Mouse (Mus musculus) right cerebral cortex, postnatal 4 days (tissue): ENCODE measurements at regions not wholly inside any gene's neighbourhood (a gene's known extent, or its start where the extent isn't known, plus 50 kb on each side); places are given as distances from the start of the nearest gene placed in this dataset.
A peak's percentile ranks its signal among the peaks of the same experiment; 100 is the strongest.

Experiments
- DNase-seq: peaks from one replicate; pipeline ENCODE4 v3.0.0-alpha.2; 2022

DNA sequence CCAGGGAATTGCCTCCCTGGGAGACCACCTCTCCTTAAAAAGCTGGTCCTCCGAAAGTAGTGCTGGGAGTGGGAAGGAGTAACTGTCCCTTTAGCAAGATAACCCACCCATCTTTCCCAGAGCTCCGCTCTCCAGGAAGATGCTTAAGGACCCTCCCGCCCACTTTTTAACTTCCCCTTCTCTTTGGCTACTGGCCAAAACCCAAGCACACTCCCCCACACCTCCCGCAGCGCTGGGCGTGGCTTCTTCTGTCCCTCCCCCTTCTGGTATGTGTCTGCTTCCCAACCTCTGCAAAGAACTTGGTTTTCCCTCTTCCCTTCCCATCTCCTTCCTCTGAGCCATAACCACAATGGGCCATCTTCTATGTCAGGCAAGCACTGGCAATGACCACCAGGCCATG is 85.4 kb downstream of the Rpap3 start:
- DNase-seq: no peak

DNA sequence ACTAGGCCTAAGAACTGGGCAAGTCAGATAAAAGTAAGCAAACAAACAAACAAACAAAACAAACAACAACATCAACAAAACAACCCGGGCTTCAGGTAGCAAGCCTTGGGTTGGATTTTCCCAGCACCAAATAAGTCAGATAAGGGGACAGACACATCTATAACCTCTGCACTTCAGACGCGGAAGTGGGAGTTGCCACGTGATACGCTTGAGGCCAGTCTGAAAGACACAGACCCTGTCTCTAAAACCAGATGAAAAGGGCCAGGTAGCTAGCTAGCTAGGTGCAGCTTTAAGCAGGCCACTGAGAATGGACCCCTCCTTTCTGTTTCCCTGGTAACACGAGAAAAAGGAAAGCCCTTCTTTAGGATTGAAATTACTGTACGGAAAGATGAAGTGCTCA is 85.9 kb downstream of the Rpap3 start:
- DNase-seq: no peak

DNA sequence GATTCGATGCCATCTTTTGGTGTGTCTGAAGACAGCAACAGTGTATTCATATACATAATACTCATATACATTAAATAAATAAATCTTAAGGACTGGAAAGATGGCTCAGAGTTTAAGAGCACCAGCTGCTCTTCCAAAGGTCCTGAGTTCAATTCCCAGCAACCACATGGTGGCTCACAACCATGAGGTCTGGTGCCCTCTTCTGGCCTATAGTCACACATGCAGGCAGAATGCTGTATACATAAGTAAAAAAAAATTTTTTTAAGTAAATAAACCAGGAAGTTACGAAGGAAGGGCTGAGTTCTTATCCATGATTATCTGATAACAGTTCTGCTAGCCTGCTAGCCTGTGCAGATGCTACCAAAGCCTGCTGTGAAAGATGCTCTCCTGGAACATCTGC is 93.3 kb downstream of the Rpap3 start:
- no peak for DNase-seq

DNA sequence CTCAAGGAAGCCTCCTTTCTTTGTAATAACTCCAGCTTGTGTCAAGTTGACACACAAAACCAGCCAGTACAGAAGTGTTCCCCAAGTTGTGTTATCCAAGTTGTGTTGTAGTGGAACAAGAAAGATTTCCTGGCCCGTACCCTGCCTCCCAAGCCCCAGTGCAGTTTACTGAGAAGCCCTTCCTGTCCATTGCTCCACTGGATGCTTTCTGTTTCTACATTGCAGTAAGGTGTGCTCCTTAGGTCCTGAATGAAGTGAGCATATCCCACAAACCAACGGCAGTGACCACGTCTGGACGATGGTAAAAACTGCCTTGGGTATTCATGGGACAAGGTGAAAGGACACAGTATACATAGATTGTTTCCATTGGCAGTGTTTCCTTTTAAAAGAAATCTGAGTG is 94.9 kb downstream of the Rpap3 start:
- no peak for DNase-seq

- DNase-seq: no peak
These were observed 96.1 kb downstream of the Rpap3 start for GRCm38 (mm10) chr15:97609496-97609895.

- DNase-seq: no peak
These were observed 97.0 kb downstream of the Rpap3 start for GRCm38 (mm10) chr15:97608651-97609050.

DNA sequence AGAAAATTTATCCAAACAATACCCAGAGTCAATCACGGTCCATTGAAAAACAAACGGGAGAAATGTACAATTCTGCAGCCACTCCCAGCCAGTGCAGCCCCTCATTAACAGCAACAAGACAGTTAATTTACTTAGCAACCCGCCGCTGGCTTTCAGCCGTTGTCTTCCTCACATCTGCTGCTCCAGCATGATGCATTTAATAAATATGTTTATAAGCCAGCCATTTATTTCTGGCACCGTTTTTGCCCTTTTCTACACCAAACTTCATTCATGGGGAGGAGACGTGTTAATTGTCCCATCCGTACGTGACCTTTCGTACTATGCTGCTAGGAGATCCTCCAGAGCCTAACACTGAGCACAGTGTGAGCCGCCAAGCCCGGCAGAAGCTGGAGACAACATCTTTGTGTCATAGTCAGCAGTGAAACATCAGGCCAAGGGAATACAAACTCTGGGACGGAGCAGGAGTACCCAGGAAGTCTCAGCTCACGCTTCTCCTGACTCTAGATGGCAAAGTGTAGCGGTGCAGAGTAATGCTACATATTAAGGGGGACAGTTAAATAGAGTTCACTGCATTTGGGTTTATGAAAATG is 97.9 kb downstream of the Rpap3 start:
- DNase-seq: no peak

DNA sequence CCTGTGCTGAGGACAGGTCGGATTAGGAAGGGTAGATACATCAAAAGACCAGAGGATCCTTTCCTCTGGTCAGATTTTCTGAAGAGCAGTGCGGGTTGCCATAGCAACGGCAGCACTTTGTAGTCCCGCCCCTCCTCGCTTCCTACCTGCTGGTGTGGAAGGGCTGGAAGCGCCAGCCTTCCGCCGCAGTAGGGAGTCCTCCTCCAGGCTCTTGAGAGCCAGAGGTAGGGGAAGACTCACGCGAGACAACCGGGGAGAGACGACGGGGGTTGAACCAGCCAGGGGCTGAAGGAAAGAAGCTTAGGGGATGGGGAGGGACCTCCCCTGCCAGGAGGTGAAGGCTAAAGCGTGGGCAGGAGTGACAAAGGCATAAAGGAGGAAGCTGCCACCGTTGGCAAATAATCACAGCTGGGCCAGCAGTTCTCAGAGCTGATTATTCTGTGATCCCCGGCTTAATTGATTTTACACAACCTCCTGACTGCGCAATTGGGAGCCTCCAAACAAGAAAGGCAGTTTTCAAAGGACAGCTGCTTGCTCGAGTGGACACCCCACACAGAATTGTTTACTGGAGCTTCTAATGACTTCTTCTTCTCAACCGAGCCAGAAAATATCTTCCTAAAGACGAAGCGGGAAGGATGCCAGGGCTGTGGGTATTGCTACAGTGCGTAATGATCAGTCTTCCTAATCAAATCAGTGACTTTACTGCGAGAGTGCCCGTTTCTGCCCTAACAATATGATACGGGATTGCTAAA is 98.8 kb downstream of the Rpap3 start:
- peak; percentile 69 for DNase-seq

DNA sequence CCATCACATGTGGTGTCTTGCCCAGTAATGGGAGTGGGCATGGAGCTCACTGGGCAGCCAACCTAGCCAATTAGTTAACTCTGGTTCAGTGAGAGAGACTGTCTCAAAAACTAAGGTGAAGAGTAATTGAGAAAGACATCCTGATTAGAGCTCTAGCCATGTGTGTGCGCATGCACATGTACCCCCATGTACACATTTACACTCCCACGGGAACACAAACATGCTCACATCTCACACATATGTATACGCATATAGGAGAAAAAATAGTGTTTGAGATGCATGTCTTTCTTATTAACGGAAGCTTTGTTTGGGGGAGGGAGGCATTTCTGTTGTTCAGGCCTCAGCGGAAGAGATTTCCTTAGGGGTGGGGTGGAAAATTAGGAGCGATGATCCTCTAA is 99.4 kb downstream of the Rpap3 start:
- no peak for DNase-seq

DNA sequence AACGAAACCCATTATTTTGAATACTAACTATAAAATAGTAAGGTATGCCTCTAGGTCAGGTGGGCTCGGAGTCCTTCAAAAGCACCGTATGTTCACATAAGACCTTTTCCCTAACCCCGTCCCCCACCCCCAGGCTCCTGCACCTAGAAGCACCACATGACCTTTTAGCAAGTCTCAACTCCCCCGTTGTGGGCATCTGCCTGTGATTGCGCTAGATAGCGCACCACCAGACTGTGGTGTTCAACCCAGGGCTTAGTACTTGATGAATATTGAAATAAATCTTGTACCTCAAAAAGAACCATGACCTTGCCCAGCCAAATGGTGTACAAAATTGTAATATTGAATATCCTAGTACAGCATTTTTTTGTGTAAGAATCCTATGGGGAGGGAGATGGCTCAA is 99.8 kb downstream of the Rpap3 start:
- DNase-seq: no peak

DNA sequence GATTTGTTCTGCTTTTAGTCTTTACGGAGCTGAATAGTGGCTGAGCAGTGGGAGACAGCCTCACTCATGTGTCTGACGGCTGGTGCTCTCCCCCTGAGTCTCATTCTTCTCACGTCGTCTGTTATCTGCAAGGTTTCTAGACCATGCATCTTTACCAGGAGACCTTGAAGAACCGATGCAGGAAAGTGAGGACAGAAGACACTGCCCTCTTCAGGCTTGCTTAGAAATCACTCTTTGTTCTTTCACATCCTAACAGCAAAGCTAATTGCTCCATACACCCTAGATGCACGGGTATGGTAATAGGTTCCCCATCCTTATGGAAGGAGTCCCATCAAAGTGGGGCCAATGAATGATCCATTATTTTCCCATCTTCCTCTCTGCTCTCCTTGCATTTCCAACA is 102.1 kb downstream of the Rpap3 start:
- DNase-seq: no peak

- DNase-seq: no peak
These were observed 107.4 kb downstream of the Rpap3 start for GRCm38 (mm10) chr15:97598270-97598669.

DNA sequence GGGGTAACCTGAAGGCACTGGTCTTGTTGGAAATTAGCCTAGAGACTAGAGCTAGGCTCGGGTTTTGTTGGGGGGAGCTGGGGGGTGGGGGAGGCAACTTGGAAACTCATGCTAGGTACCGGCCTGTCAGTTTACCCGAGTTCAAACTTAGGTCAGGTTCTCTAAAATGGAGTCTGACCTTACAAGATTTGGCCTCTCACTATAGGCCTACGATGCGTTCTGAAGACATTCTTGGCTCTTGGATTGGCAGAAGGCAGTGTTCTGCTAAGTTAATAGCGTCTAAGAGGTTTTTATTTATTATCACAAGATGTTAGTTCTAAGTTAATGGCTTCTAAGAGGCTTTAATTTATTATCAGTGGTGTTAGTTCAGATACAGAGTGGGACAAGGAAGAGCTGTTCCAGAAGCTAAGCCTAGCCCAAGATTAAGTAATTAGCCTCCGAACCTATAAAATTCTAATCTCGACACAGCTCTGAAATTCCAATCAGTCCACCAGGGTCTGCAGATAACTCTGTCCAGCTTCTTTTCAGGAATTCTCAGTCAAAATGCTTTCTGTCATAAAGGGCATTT is 109.0 kb downstream of the Rpap3 start:
- DNase-seq: no peak

DNA sequence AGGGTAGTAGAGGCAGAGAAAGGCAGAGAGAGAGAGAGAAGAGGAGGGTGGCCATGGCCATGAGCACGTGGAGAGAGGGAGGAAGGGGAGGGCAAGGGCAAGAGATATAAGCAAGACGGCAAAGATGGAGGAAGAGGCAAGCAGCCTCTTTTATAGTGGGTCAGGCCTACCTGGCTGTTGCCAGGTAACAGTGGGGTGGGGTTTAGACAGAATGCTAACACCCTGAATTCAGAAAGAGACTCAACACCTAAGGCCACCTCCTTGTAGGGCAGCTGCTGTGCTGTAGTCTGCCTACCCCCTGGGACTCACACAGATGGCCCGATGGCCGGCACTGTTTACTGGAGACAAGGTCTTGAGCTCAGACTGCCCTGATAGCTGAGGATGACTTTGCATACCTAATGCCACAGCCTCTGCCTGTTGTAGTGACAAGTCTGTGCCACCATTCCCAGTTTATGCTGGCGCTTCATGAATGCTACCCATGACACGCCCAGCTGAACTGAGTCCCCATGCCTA is 110.3 kb downstream of the Rpap3 start:
- DNase-seq: no peak

DNA sequence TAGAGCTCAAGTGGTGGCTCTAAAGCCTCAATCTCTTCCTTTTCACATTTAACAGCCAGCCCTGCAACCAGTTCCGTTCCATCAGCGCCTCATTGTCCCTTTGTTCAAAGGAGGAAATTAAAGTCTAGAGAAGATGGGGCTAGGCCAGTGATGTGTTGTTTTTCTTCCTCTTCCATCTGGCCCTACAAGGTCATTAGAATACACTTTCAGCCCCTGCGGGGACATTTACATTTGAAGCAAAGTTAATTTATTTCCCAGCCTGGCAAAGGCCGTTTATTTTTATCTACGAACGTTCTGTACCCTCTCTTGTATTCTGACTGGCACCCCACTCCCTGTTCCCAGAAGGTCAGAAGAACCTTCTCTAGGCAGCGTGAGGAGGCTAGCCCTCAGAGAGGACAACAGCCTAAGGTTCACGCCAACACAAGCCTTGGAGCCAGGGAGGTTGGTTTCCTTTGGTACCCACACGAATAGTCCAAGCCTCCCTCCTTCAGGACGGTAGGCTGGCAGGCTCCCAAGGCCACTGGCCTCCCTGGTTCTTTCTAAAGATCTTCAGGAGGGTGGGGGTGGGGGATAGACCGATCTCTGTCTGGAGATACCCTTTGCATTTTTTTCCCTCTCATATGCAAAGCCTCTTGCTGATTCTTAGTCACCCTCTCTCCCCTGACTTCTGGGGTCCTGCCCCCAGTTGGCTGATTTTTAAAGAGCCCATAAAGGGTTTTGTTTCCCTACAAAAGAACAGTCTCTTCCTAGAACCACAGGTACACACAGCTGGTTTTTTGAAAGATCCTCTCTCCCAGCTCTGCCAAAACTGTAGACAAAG is 111.6 kb downstream of the Rpap3 start:
- DNase-seq: no peak

- DNase-seq: no peak
These were observed 112.8 kb downstream of the Rpap3 start for GRCm38 (mm10) chr15:97592786-97593185.

DNA sequence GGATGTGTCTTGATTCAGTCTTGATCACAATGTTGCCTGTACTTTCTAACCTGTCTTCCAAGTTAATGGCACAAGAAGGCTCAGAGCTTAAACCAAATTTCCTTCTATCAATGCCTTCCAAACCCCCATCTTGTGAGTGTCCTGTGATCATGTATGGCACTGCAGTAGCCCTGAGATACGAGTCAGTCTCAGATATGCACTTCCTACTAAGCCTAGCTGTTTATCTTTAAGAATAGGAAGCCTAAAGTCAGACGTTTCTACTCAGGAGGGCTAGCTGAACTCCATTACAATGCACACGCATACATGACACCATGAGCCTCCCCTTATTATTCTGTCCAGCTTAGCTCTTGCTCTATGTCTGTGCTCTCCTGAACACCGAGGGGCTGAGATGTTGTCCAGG is 114.2 kb downstream of the Rpap3 start:
- no peak for DNase-seq

GRCm38 (mm10) chr15:97590732-97591292 is 114.8 kb downstream of the Rpap3 start:
- no peak for DNase-seq

DNA sequence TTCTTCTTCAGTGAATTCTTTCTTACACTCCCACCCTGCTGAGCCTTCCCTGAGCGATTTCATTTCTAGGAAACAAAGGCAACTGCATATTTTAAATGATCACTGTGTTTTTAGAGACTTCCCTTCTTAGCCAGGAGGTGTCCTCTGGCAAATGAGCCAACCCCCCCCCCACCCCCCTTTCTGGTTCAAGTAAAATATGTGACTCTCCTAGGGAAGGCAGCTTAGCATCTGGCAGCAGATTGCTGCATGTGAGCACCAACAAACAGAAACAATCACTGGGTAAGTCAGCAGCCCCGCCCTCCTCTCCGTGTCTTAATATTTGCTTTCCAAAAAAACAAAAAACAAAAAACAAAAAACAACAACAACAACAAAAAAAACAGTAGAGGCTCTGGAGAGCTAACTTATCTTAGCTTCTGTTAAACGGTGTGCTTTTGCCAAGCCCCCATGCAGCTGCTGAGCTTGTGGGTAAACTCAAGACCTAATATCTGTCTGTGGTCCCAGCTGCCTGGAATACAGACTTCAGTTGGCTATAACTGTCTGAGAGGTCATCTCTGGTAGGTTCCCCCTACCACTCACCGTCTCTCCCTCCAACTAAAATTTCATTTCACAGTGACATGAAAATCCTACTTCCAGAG is 117.9 kb downstream of the Rpap3 start:
- no peak for DNase-seq

DNA sequence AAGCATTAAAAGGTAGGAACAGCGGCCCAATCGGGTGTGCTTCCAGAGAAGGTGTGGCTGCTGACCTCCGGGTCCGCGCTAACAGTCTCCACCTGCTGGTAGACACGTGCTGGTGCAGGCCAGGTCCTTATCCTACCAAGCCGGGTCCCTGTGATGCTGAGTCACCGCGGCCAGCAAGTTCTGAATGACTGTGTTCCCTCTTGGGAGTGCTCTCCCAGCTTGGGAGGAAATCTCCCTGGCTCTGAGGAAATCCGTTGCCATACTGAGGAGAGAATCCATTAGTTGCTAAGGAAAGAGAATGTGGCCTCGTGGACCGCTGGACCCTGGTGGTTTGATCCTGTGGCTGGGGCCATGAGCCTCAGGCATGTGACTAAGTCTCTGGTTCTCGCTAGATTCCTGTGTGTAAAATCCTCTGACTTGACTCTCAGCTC is 123.9 kb downstream of the Rpap3 start:
- peak; percentile 62 for DNase-seq

DNA sequence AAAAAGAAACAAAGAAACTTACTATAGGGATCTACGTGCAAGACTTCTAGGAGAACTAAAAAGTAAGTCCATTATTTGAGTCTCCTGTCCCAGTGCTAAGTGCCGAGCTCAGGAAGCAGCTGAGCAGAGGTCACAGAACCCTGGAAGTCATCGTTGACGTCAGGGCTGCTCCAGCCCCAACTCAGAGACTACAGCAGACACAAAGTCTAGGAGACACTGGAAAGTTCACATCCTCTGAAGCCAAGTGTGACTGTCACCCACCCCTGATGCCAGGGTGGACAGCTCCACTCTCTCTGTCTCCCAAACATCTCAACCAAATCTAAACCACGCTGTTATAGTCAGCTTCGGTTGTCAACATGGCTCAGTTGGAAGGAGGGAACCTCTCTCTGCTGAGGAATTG is 124.9 kb downstream of the Rpap3 start:
- no peak for DNase-seq

DNA sequence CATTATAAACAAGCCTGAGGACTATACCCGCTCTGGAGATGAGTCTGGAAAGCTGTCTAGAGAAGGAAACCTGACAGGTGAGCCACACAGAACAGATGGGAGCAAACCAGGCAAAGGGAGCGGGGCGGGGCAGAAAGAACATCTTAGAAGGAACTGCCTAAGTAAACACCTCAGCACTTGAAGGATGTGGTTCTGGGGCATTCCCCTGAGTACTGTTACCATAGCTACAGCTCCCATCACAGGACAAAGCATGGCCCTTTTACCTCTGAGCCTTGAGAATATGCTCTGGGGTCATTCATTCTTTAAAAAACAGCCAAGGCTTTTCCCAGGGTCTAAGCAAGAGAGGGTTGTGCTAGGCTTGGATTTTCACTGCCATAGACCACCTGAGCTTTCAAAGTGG is 127.6 kb downstream of the Rpap3 start:
- DNase-seq: no peak

GRCm38 (mm10) chr15:97577196-97577595 is 128.4 kb downstream of the Rpap3 start:
- no peak for DNase-seq
